Mouse (Mus musculus) adrenal gland, adult (tissue): ENCODE results near the gene BC035044.
"Not testable (repeated sequence)": the region's sequence is repeated elsewhere in the genome, so short reads cannot be mapped to it uniquely, and the experiment has no call there.

Source experiments
- DNase-seq, 2 experiments: peaks; one replicate each; pipeline ENCODE4 v3.0.0; 2022 to 2023; ENCODE audit warnings: low spot score in 1 of 2; ENCODE audit not compliant: inconsistent age in 2 of 2

Gene BC035044

DNA sequence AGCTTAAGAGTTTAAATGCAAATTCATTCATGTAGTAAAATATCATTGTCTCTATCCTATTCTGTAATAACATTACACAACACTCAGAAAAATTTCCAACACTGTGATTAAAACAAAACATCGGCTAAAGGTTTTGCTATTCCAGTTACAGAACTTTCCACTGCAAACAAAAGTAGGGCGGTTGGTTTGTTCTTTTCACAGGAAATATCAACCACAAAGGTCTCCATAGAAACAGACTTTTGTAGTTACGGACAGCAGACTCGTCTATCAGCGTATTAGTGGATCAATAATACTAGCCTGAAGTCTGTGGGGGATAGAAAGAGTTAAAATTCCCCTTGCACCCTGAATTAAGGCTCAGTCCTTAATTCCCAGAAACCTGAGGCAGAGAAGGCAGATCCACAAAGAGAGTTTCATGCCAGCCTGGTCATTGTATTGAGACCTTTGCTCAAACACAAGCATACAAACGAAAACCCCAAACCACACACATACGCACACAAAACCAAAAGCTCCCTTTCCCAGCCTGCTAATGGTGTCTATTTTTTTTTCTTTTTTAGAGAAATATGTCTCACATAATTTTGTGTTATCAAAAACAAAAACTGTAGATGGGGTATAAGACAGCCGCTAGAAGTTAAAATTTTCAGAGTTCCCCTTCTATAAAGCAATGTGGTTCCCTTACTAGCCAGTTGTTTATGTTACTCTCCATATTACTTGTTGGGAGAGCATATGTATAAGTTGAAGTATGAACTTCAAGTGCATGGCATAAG, 54.6 kb downstream of the BC035044 start:
- no peak for DNase-seq

GRCm38 (mm10) chr6:128835571-128835970, 55.4 kb downstream of the BC035044 start:
- peak in 1 of 2 experiments; percentile 16 for DNase-seq

DNA sequence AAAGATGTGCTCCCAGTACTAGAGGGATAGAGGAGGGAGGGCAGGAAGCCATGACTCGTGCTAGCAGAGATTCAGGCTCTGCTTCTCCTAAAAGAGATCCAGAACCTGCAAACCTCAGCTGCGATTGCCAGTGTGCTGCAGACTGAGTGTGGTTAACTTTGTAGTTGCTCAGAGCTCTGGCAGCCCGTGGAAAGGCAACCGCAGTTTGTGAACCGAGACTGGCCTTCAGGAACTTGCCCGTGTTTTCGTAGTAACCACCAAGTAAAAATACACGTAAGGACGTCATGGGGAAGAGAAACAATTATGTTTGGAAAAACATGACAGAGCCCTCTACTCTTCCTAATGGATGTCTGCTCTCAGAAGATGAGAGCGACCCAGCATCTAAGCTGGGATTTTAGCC, 57.9 kb downstream of the BC035044 start:
- DNase-seq: no peak

- DNase-seq: no peak
Measured at GRCm38 (mm10) chr6:128829837-128830236, 61.1 kb downstream of the BC035044 start.

GRCm38 (mm10) chr6:128826781-128827180, 64.1 kb downstream of the BC035044 start:
- DNase-seq: no peak

DNA sequence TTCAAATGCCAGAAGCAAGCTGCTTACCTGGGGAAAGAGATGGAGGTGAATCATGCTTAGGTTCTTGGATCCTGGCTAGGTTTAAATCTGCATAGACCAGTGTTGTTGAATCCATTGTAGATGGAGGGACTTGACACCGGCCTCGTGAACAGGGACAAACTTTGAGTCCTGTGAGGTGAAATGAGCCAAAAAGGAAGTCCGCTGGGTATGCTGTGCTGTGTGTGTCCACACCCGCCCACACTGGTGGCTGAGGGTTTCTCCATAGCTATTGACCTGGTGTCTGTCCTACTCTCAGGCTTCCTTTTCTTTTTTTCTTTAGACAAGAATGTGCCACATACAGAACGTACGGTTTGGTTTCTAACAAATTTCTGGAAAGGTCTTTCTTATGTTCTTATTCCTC, 64.8 kb downstream of the BC035044 start, which contains the start of the genes Gm44511 and Klrb1b:
TSS of gene Gm44511 (minus strand) at position 184 of the 400 bp plus-strand sequence.
TSS of gene Klrb1b (minus strand) at position 200 of the 400 bp plus-strand sequence.
- no peak for DNase-seq

DNA sequence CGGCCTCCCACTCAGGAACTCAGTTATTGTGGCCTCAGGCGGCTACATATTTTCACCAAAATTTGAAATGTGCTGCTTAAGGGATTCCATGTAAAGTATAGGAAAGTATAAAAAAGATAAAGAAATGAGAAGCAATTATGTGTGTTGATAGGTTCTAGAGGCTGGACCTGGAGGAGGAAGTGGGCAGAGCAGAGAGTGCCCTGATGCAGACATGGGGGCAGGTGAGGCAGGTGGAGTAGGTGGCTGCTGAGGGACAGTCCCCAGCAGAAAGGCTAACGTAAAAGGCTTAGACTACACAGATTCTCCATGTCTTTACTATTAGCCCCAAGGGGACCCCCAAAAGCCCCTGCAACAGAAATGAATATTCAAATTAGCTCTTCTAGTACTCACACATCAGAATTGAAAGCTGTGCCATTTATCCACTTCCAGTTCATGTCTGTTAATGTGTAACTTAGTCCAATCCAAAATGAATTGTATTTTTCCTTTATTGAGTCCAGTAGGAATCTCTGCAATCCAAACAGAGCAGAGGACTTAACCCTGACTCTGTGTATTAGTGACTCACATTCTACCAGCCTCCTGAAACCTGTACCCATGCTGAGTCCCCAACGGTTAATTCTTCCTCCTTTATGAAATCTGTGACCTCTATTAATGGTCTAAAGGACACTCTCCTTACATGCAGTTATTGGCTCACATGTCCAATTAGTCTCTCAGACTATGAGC, 72.7 kb downstream of the BC035044 start:
- no peak for DNase-seq

DNA sequence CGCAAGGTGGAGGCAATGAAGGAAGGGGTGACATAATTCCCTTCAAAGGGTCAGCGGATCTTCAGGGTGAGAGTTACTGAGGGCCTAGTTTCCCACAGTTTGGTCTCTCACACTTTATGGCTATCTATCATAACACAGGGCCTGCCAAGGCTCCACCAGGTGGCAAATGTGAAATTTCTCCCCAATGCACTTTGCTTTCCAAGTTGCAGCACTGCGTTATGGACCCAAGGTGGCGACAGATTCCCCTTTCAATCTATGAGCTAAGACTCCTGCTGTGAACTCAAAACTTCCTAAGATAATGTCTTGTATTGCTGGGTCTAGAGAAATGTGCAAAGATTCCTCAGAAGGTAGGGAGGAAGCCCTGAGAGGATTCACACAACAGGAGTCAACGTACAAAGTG, 82.4 kb downstream of the BC035044 start:
- DNase-seq: peak in 1 of 2 experiments; percentile 49

DNA sequence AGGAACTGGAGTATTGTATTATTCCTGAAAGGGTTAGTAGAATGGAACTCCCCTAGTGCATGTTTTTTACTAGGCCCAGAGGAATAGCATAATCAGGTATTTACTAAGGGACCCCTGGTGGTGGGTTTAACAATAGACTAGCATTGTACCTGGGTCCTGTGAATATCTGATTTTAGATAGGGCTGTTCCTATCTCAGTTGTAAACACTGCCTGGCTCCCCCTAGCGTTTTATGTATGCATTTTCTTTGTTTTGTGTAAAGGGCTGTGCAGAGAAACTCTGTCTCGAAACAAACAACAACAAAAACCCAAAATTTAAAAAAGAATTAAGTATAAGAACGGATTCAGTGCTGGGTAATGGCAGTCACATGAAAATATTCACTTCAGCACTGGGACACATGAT, 83.9 kb downstream of the BC035044 start:
- peak in 1 of 2 experiments; percentile 33 for DNase-seq

DNA sequence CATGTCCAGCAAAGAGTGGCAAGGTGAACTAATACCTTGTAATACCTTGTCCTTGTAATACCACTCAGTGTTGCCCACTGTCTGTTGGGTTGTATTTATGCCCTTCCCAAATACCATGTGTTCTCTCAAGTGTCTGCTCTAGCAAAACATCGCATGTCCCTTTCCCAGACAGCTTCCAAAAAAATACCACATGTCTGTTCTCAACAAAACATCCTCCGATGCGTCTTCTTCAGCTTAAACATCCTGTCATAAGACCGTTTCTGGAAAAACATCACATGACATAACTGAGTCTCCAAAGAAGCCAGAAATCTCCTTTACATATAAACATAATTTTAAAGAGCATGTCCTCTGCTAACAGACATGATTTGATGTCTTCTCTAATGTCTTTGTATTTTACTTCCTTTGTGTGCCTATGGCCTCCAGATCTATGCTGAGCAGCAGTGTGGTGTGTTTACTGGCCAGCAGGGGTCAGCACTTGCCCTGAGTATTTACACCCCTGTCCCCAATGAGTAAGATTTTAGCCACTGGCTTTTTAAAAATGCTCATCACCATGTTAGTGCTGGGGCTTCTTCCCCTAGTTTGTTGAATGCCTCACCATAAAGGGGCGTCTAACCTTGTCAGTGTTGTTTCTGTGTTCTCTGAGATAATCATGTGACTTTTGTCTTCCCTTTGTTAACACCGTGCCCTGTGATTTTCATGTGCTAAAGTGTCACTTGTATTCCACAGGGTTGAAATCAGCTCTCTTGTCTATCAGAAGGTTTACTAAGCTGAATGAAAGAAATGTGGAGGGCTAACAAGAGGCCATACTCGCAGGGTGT, 85.9 kb downstream of the BC035044 start:
- DNase-seq: peak; percentile 48 to 81

- peak; percentile 94 to 99 for DNase-seq
Measured at GRCm38 (mm10) chr6:128802999-128803857, 87.7 kb downstream of the BC035044 start.

DNA sequence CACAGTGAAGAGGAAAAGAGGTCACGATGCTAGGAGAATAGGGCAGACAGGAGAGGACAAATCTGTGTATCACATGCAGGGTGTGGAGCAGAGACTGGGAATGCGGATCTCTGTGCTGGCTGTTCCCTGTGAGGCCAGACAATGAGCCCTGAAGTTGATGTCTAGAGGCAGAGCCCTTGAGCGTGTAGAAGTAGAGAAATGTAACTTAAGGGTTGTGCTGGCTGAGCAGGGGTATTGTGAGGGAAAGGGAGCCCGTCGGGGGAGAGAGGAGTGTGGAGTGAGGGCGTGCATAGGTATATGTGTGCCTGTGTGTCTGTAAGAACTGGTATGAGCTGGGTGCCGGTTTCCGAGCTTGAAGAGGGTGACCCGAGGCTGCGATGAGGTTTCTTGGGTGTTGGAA, 88.4 kb downstream of the BC035044 start:
- DNase-seq: no peak

- not testable (repeated sequence) for DNase-seq
Measured at GRCm38 (mm10) chr6:128800696-128801095, 90.2 kb downstream of the BC035044 start.

DNA sequence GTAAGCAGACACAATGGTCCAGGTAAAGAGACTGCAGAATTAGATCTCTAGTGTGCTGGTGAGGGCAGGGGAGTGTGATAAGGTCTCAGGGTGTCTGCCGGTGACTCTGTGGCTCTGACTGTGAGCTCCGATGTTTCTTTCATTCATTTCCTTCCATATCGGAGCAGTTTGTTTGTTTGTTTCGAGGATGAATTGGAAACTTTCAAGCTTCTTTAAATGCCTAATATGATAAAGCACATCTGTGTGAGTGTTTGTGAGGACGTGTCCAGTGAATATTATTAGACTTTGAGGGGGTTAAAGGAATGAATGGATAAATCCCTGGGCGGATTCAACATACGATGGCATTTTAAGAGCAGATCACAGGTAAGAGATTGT, 91.0 kb downstream of the BC035044 start:
- no peak for DNase-seq

DNA sequence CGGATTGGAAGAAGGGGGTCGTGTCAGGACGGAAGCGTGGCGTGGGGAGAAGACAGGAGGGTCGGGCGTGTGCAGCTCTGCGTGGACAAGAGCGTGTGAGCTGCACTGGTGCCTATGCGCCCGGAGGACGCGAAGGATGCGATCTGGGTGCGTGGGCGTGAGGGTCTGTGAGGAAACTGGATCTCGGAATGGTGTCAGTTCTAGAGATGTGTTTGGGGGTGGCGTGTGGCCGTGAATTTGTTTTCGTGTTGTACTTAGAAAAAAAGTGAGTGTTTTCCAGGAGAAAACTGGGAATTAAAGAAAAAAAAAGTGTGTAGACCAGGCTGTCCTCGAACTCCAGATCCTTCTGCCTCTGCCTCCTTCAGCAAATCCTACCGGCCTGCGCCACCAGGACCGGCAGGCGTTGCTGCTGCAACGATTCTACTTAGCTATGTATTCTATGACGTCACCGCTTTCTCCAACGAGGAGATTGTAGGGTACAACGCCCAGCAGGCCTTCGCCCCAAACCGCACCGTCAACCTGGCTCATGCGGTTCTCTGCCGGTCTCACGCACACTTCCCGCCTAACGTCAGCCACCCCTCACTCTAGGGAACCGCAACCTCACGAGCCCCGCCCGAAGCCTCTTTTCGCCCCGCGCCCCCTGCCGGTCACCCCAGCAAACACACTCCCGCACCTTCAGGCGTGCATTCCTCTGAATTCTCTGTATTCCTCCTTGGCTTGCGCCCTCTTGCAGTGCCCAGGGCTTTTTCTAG, 91.6 kb downstream of the BC035044 start:
- DNase-seq: peak; percentile 87 to 97
